Mouse (Mus musculus): ENCODE measurements at regions not wholly inside any gene's neighbourhood (a gene's known extent, or its start where the extent isn't known, plus 50 kb on each side); places are given as distances from the start of the nearest gene placed in this dataset.
"Not testable (repeated sequence)": the region's sequence is repeated elsewhere in the genome, so short reads cannot be mapped to it uniquely, and the experiment has no call there.

DNA sequence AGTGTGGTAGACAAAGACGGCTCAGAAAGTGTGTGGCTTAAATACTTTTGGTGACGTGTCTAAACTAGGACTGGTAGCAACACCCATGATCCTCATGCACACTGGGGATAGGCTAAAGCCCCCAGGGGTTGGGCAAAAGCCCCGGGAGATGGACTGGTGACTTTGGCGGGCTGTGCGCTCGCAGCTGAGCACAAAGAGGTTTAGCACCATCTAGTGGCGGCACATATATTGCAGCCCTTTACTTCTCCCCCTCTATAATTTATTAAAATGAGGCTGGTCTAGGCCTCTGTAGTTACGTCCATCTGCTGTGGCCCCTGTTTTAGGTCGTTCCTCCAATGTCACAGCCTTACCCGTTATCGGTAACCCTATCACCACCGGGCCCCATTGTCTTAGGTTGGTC lies 205.3 kb upstream of the Dock11 start:
- DNase-seq (ENCODE audit: low spot score in 2 of 2); H3K4me3 ChIP-seq; H3K27ac ChIP-seq: not testable (repeated sequence)
- TF ChIP-seq CTCF (conservative IDR thresholded peaks at IDR 0.05), result peak; percentile 39
